Mouse (Mus musculus): Measurements from ENCODE around the gene Hspb2. TPM values are rescaled to one million over a fixed set of nuclear protein-coding genes. Genes with fewer than 3 reads are reported as not detected.

The Hspb2 gene
- polyA plus RNA-seq, 1 experiment from 2014 or later: 1.5 TPM

DNA sequence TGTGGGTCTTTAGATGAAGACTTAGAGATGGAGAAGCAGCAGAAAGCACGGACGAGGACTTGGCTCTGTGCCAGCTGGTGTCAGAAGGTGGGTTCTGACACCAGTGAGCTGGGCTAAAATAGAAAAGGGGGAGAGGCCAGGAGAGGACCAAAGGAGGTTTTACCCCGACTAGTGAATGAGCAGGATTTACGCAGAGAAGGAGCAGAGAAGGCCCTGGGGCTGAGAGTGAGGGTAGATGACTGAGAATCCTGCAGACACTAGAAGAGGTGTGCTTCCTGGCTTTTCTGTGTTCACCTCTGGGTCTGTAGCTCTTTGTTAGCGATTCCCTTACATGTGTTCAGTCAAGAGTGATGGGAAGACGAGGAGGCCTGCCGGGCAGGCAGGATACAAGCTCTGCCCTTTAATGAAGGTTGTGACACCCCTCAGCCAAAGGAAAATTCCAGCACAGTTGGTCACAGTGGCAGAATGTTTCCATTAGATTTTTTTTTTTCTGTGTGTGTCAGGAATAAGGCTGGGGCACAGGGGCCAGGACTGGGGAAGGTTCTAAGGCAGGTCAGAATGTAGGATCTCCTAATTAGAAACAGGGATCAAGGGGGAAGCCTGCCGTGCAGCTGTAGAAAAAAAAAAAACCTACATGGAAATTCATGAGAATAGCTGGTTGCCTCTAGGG is 26.1 kb downstream of the Hspb2 start:
- H3K36me3 ChIP-seq (ENCODE audit: control insufficient read depth, insufficient read depth, low read length): no peaks in the 10 kb centered on the region
- H3K4me3 ChIP-seq (replicated peaks; ENCODE audit: low read depth, low read length): peak overlapping the region; percentile 64
- peak overlapping the region; percentile 83 for H3K4me2 ChIP-seq (ENCODE audit: low read length)
- ATAC-seq (ENCODE audit: low FRiP score, low TSS enrichment) (no peak), DNase-seq (peak; percentile 52)
- peaks cover 43% of the 10 kb centered on the region for H3K4me1 ChIP-seq (ENCODE audit: control insufficient read depth, insufficient read depth, low read length)
- H3K9me3 ChIP-seq (ENCODE audit: control insufficient read depth, low read length): no peaks in the 10 kb centered on the region
- H3K27ac ChIP-seq (replicated peaks; ENCODE audit: low read depth, low read length): peak overlapping the region; percentile 88
- H3K27me3 ChIP-seq (ENCODE audit: control insufficient read depth, insufficient read depth, low read length): no peaks in the 10 kb centered on the region
- 19% methylated on average over 8 of the region's 8 CpGs for WGBS
- H3K9ac ChIP-seq (replicated peaks; ENCODE audit: low read length): peak overlapping the region; percentile 80

- Histone ChIP-seq H3K36me3 (ENCODE audit: control insufficient read depth, insufficient read depth, low read length) (no peaks in the 10 kb centered on the region), H3K4me1 (ENCODE audit: control insufficient read depth, insufficient read depth, low read length) (peaks cover 43% of the 10 kb centered on the region), H3K4me3 (replicated peaks; ENCODE audit: low read depth, low read length) (no peak overlapping the region), H3K4me2 (ENCODE audit: low read length) (peak overlapping the region; percentile 83), H3K27me3 (ENCODE audit: control insufficient read depth, insufficient read depth, low read length) (no peaks in the 10 kb centered on the region), H3K9ac (replicated peaks; ENCODE audit: low read length) (no peak overlapping the region), H3K27ac (replicated peaks; ENCODE audit: low read depth, low read length) (peak overlapping the region; percentile 68), H3K9me3 (ENCODE audit: control insufficient read depth, low read length) (no peaks in the 10 kb centered on the region)
- 37% methylated on average over 3 of the region's 3 CpGs for WGBS
- DNase-seq: peak; percentile 50
- ATAC-seq (ENCODE audit: low FRiP score, low TSS enrichment): no peak
Measured at GRCm38 (mm10) chr9:50724661-50725330, 27.4 kb downstream of the Hspb2 start.

DNA sequence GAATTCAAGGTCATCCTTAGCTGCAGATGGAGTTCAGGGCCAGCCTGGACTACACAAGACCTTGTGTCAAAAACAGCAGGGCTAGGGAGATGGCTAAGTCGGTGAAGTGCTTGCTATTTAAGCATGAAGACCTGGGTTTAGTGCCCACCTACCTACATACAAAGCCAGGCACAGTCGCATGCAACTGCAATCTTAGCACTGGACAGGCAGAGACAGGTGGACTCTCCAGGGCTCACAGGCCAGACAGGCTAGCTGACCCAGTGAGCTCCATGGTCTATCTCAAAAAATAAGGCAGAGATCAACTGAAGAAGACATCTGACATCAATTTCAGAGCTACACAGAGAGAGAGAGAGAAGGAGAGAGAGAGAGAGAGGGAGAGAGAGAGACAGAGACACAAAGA is 28.0 kb downstream of the Hspb2 start:
- Histone ChIP-seq H3K9me3 (ENCODE audit: control insufficient read depth, low read length) (no peaks in the 10 kb centered on the region), H3K4me1 (ENCODE audit: control insufficient read depth, insufficient read depth, low read length) (peaks cover 43% of the 10 kb centered on the region), H3K4me2 (ENCODE audit: low read length) (peak overlapping the region; percentile 83), H3K27ac (replicated peaks; ENCODE audit: low read depth, low read length) (no peak overlapping the region), H3K9ac (replicated peaks; ENCODE audit: low read length) (no peak overlapping the region; the same call in 1 of the 2 replicates), H3K36me3 (ENCODE audit: control insufficient read depth, insufficient read depth, low read length) (no peaks in the 10 kb centered on the region), H3K4me3 (replicated peaks; ENCODE audit: low read depth, low read length) (no peak overlapping the region), H3K27me3 (ENCODE audit: control insufficient read depth, insufficient read depth, low read length) (no peaks in the 10 kb centered on the region)
- WGBS: 79% methylated on average over 2 of the region's 2 CpGs
- DNase-seq (peak; percentile 7), ATAC-seq (ENCODE audit: low FRiP score, low TSS enrichment) (no peak)

DNA sequence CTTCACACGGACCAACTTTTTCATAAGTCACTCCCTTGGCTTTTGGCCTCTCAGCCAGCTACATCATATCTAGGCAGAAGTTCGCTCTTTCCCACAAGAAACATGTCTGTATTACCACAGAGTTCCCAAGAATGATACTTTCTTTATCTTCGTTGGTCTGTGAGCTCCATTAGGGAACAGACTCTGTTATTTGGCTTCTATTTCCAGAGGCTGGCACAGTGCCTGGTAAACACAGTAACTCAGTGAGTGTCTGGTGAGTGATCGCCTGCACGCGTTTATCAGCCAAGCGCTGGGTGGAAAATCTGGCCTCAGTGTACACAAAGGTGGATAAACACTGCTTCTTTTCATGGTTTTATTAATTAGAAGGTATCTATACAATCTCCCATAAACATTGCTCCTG is 28.7 kb downstream of the Hspb2 start:
- WGBS: 64% methylated on average over 7 of the region's 7 CpGs

DNA sequence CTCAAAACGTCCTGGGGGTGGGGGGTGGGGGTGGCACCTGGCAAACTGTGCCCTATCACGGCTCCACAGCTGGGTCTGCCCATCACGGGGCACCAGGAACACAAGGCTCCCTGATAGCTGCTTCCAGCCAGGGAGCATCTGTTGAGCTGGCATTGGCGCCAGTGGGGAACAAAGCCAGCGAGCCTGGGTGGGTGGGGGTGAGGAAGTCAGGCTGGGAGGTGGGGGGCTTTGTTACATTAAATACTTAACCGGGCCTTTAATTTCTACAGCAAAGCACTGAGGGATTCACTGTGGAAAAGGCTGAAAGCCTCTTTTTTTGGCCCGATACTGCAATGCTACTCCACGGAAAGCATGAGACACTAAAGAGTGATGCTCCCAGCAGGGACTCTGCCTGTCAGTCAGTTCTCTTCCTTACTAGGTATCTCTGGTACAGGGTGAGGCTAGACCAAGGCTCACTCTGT is 29.7 kb downstream of the Hspb2 start:
- Histone ChIP-seq H3K27me3 (ENCODE audit: control insufficient read depth, insufficient read depth, low read length) (no peaks in the 10 kb centered on the region), H3K4me3 (replicated peaks; ENCODE audit: low read depth, low read length) (no peak overlapping the region), H3K9me3 (ENCODE audit: control insufficient read depth, low read length) (no peaks in the 10 kb centered on the region), H3K4me2 (ENCODE audit: low read length) (peak overlapping the region; percentile 9; the same call in 1 of the 2 replicates), H3K27ac (replicated peaks; ENCODE audit: low read depth, low read length) (peak overlapping the region; percentile 45), H3K9ac (replicated peaks; ENCODE audit: low read length) (no peak overlapping the region), H3K36me3 (ENCODE audit: control insufficient read depth, insufficient read depth, low read length) (no peaks in the 10 kb centered on the region), H3K4me1 (ENCODE audit: control insufficient read depth, insufficient read depth, low read length) (peaks cover 43% of the 10 kb centered on the region)
- 44% methylated on average over 8 of the region's 8 CpGs for WGBS
- ATAC-seq (ENCODE audit: low FRiP score, low TSS enrichment): no peak
- DNase-seq: peak; percentile 40

More for the DNA sequence above, 28.7 kb downstream of the Hspb2 start:
- Histone ChIP-seq H3K27me3 (ENCODE audit: control insufficient read depth, insufficient read depth, low read length) (no peaks in the 10 kb centered on the region), H3K9me3 (ENCODE audit: control insufficient read depth, low read length) (no peaks in the 10 kb centered on the region), H3K27ac (replicated peaks; ENCODE audit: low read depth, low read length) (peak overlapping the region; percentile 28; the same call in 1 of the 2 replicates), H3K4me1 (ENCODE audit: control insufficient read depth, insufficient read depth, low read length) (peaks cover 43% of the 10 kb centered on the region), H3K36me3 (ENCODE audit: control insufficient read depth, insufficient read depth, low read length) (no peaks in the 10 kb centered on the region), H3K4me3 (replicated peaks; ENCODE audit: low read depth, low read length) (no peak overlapping the region), H3K4me2 (ENCODE audit: low read length) (peak overlapping the region; percentile 20; the same call in 1 of the 2 replicates), H3K9ac (replicated peaks; ENCODE audit: low read length) (no peak overlapping the region)
- no peak for ATAC-seq (ENCODE audit: low FRiP score, low TSS enrichment)
- DNase-seq: peak; percentile 76

GRCm38 (mm10) chr9:50721061-50721460 is 31.1 kb downstream of the Hspb2 start:
- H3K27me3 ChIP-seq (ENCODE audit: control insufficient read depth, insufficient read depth, low read length): no peaks in the 10 kb centered on the region
- H3K9me3 ChIP-seq (ENCODE audit: control insufficient read depth, low read length): no peaks in the 10 kb centered on the region
- ATAC-seq (ENCODE audit: low FRiP score, low TSS enrichment) (no peak), DNase-seq (no peak)
- no peak overlapping the region for H3K4me2 ChIP-seq (ENCODE audit: low read length)
- no peak overlapping the region for H3K9ac ChIP-seq (replicated peaks; ENCODE audit: low read length)
- WGBS: 39% methylated on average over 12 of the region's 12 CpGs
- no peak overlapping the region for H3K4me3 ChIP-seq (replicated peaks; ENCODE audit: low read depth, low read length)
- peaks cover 29% of the 10 kb centered on the region for H3K4me1 ChIP-seq (ENCODE audit: control insufficient read depth, insufficient read depth, low read length)
- H3K27ac ChIP-seq (replicated peaks; ENCODE audit: low read depth, low read length): no peak overlapping the region
- H3K36me3 ChIP-seq (ENCODE audit: control insufficient read depth, insufficient read depth, low read length): peaks cover 7% of the 10 kb centered on the region; the same call in 1 of the 2 replicates

GRCm38 (mm10) chr9:50718878-50719277 is 33.3 kb downstream of the Hspb2 start:
- no peak for DNase-seq
- no peak for ATAC-seq (ENCODE audit: low FRiP score, low TSS enrichment)
- H3K36me3 ChIP-seq (ENCODE audit: control insufficient read depth, insufficient read depth, low read length): peaks cover 7% of the 10 kb centered on the region; the same call in 1 of the 2 replicates
- H3K9ac ChIP-seq (replicated peaks; ENCODE audit: low read length): no peak overlapping the region
- 87% methylated on average over 4 of the region's 4 CpGs for WGBS
- no peak overlapping the region for H3K4me2 ChIP-seq (ENCODE audit: low read length)
- peaks cover 10% of the 10 kb centered on the region; the same call in 1 of the 2 replicates for H3K4me1 ChIP-seq (ENCODE audit: control insufficient read depth, insufficient read depth, low read length)
- H3K27ac ChIP-seq (replicated peaks; ENCODE audit: low read depth, low read length): no peak overlapping the region
- no peak overlapping the region for H3K4me3 ChIP-seq (replicated peaks; ENCODE audit: low read depth, low read length)
- no peaks in the 10 kb centered on the region for H3K9me3 ChIP-seq (ENCODE audit: control insufficient read depth, low read length)
- no peaks in the 10 kb centered on the region for H3K27me3 ChIP-seq (ENCODE audit: control insufficient read depth, insufficient read depth, low read length)

GRCm38 (mm10) chr9:50714188-50714587 is 38.0 kb downstream of the Hspb2 start:
- no peak overlapping the region for H3K9ac ChIP-seq (replicated peaks; ENCODE audit: low read length)
- no peaks in the 10 kb centered on the region for H3K4me1 ChIP-seq (ENCODE audit: control insufficient read depth, insufficient read depth, low read length)
- DNase-seq (no peak), ATAC-seq (ENCODE audit: low FRiP score, low TSS enrichment) (no peak)
- no peak overlapping the region for H3K4me3 ChIP-seq (replicated peaks; ENCODE audit: low read depth, low read length)
- H3K27ac ChIP-seq (replicated peaks; ENCODE audit: low read depth, low read length): no peak overlapping the region
- WGBS: 83% methylated on average over 4 of the region's 4 CpGs
- H3K27me3 ChIP-seq (ENCODE audit: control insufficient read depth, insufficient read depth, low read length): no peaks in the 10 kb centered on the region
- no peak overlapping the region for H3K4me2 ChIP-seq (ENCODE audit: low read length)
- H3K9me3 ChIP-seq (ENCODE audit: control insufficient read depth, low read length): no peaks in the 10 kb centered on the region
- peaks cover 19% of the 10 kb centered on the region for H3K36me3 ChIP-seq (ENCODE audit: control insufficient read depth, insufficient read depth, low read length)

Data from midbrain, embryonic 14.5 days (tissue).